Mouse (Mus musculus): ENCODE measurements around the gene Alkbh2. TPM values are rescaled to one million over a fixed set of nuclear protein-coding genes. Genes with fewer than 3 reads are reported as not detected.

The Alkbh2 gene
- total and polyA plus RNA-seq, 3 experiments = 15.2 to 22.6 TPM; not detected in 1

DNA sequence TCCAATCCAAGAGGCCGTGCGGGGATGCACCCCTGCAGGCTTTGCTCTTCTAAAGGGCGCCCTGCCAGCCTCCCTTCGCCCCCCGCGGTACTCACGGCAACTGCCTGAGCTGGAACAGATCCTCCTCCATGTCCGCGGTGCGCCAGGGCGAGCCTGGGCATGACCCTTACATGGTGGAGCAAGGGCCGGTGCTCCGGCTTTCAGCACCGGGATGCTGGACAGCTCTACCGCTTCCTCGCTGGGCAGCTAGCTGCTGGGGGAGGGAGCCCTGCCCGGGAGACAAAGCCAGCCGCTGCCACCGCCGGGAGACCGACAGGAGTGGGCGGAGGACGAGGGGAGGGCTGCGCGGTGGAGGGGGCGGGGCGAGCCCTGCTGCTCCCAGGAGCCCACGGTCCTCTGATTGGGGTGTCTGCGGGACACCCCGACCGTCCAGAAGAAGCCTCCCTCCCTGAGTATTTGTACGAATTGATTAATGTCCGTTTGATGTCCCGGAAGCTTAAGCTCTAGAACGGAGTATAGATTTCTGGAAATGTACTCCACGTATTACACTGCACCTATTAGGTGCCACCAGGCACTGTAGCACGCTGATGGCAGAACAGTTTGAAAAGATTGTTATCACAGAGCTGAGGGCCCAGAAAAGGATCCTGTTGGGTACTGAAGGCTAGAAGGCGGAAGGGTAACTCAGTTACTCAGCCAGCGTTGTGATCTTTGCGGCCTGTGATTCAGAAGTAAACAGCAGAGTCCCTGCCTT, 36.8 kb downstream of the Alkbh2 start, which contains the start of gene Svop:
Gene Svop (minus strand): TSS at position 514 of the 751 bp plus-strand sequence.
- TF ChIP-seq GABPA (IDR thresholded peaks at IDR 0.05; ENCODE audit: low read depth, low read length) (no peak), E2F4 (IDR thresholded peaks at IDR 0.05; ENCODE audit: borderline replicate concordance, low read depth, low read length) (no peak), SIN3A (IDR thresholded peaks at IDR 0.05; ENCODE audit: low read length) (no peak), ZMIZ1 (IDR thresholded peaks at IDR 0.05; ENCODE audit: low read depth, low read length) (no peak), UBTF (IDR thresholded peaks at IDR 0.05; ENCODE audit: borderline replicate concordance, insufficient read depth, low read depth, low read length) (no peak), TAL1 (IDR thresholded peaks at IDR 0.05; ENCODE audit: low read length) (no peak), GATA1 (IDR thresholded peaks at IDR 0.05; ENCODE audit: low read depth, low read length) (no peak), MAX (IDR thresholded peaks at IDR 0.05; ENCODE audit: low read length) (no peak), ZKSCAN1 (IDR thresholded peaks at IDR 0.05; ENCODE audit: low read depth, low read length) (no peak), MYC (IDR thresholded peaks at IDR 0.05; ENCODE audit: low read depth, low read length) (no peak), NELFE (IDR thresholded peaks at IDR 0.05; ENCODE audit: low read depth, low read length) (no peak), POLR2A (IDR thresholded peaks at IDR 0.05; ENCODE audit: control insufficient read depth in 1 of 2, insufficient read depth in 1 of 2, low read depth in 1 of 2, low read length in 2 of 2, poor library complexity in 1 of 2) (no peak), CHD2 (IDR thresholded peaks at IDR 0.05; ENCODE audit: low read length) (no peak)
- H3K4me1 ChIP-seq (ENCODE audit: control insufficient read depth in 1 of 2, insufficient read depth in 2 of 2, low read length in 2 of 2) = no peaks in the 10 kb centered on the region
- no peak within 1 kb of the TSS for H3K27ac ChIP-seq (ENCODE audit: control insufficient read depth, low read depth, low read length)
- H3K9me3 ChIP-seq (replicated peaks; ENCODE audit: insufficient read depth, low read length) = no peaks in the 10 kb centered on the region
- no peak within 1 kb of the TSS for H3K9ac ChIP-seq (ENCODE audit: control insufficient read depth, low read depth, low read length, poor library complexity, severe bottlenecking)
- H3K79me2 ChIP-seq (ENCODE audit: control insufficient read depth, insufficient read depth, low read length, poor library complexity) = no peaks in the 10 kb centered on the region
- H3K36me3 ChIP-seq (ENCODE audit: control insufficient read depth in 1 of 2, insufficient read depth in 2 of 2, low read length in 2 of 2) = no peaks in the 10 kb centered on the region
- H3K4me3 ChIP-seq (ENCODE audit: control insufficient read depth in 1 of 2, insufficient read depth in 1 of 2, low read depth in 2 of 2, low read length in 2 of 2) = no peak within 1 kb of the TSS
- peaks cover 9% of the 10 kb centered on the region in 2 experiments for H3K27me3 ChIP-seq (ENCODE audit: control insufficient read depth in 1 of 2, insufficient read depth in 2 of 2, low read length in 2 of 2)
- no peak for DNase-seq (ENCODE audit: low read depth, low spot score)

DNA sequence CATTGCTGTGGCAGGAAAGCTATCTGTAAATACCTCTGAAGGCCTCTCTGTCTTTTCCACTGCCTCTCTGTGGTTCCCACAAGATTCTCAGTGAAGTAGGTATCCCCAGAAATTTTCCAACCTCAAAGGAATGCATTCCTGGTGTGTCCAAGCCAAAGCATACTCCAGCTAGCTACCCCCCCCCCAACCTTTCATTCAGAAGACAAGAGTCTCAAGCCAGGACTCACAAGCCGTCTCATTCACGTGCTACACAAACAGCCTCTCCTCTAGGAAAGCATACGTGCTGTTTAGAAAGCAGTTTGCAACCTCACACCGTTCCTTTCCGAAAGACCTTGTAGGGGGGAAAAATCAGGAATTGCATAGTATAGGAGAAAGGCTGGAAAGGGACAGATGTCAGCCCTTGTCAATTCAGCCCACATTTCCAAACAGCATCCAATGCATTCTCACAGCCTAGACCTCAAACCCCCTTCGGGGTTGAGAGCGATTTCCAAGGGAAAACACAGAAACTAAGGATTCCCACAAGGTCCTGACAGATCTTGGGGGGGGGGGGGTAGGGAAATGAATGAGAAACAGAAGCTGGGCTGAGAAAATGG, 37.5 kb downstream of the Alkbh2 start:
- Histone ChIP-seq H3K36me3 (ENCODE audit: control insufficient read depth in 1 of 2, insufficient read depth in 2 of 2, low read length in 2 of 2) (no peaks in the 10 kb centered on the region), H3K79me2 (ENCODE audit: control insufficient read depth, insufficient read depth, low read length, poor library complexity) (no peaks in the 10 kb centered on the region), H3K27me3 (ENCODE audit: control insufficient read depth in 1 of 2, insufficient read depth in 2 of 2, low read length in 2 of 2) (peaks cover 9 to 12% of the 10 kb centered on the region in 2 experiments), H3K9ac (ENCODE audit: control insufficient read depth, low read depth, low read length, poor library complexity, severe bottlenecking) (no peak overlapping the region), H3K9me3 (replicated peaks; ENCODE audit: insufficient read depth, low read length) (no peaks in the 10 kb centered on the region), H3K4me3 (ENCODE audit: control insufficient read depth in 1 of 2, insufficient read depth in 1 of 2, low read depth in 2 of 2, low read length in 2 of 2) (no peak overlapping the region), H3K27ac (ENCODE audit: control insufficient read depth, low read depth, low read length) (no peak overlapping the region), H3K4me1 (ENCODE audit: control insufficient read depth in 1 of 2, insufficient read depth in 2 of 2, low read length in 2 of 2) (no peaks in the 10 kb centered on the region)
- DNase-seq (ENCODE audit: low read depth, low spot score) = no peak
- TF ChIP-seq SIN3A (IDR thresholded peaks at IDR 0.05; ENCODE audit: low read length) (no peak), TBP (IDR thresholded peaks at IDR 0.05; ENCODE audit: low read depth, low read length) (no peak), ELF1 (IDR thresholded peaks at IDR 0.05; ENCODE audit: low read depth, low read length) (no peak), TAL1 (IDR thresholded peaks at IDR 0.05; ENCODE audit: low read length) (no peak), CTCF (IDR thresholded peaks at IDR 0.05 in 2 of 3, conservative IDR thresholded peaks at IDR 0.05 in 1 of 3; ENCODE audit: control insufficient read depth in 1 of 3, insufficient read depth in 1 of 3, low read depth in 2 of 3, low read length in 3 of 3, poor library complexity in 1 of 3, severe bottlenecking in 1 of 3) (no peak), POLR2AphosphoS2 (IDR thresholded peaks at IDR 0.05; ENCODE audit: low read length) (no peak), ZC3H11A (IDR thresholded peaks at IDR 0.05; ENCODE audit: low read depth, low read length) (no peak), ZKSCAN1 (IDR thresholded peaks at IDR 0.05; ENCODE audit: low read depth, low read length) (no peak), POLR2A (IDR thresholded peaks at IDR 0.05; ENCODE audit: control insufficient read depth in 1 of 2, insufficient read depth in 1 of 2, low read depth in 1 of 2, low read length in 2 of 2, poor library complexity in 1 of 2) (no peak), RCOR1 (IDR thresholded peaks at IDR 0.05; ENCODE audit: low read depth, low read length) (no peak), MEF2A (IDR thresholded peaks at IDR 0.05; ENCODE audit: extremely low read depth, insufficient replicate concordance, low read depth, low read length, poor library complexity, severe bottlenecking) (no peak), NELFE (IDR thresholded peaks at IDR 0.05; ENCODE audit: low read depth, low read length) (no peak), UBTF (IDR thresholded peaks at IDR 0.05; ENCODE audit: borderline replicate concordance, insufficient read depth, low read depth, low read length) (no peak)

Data from MEL (cell line).